Mouse (Mus musculus) layer of hippocampus, adult 9-11 months (tissue): ENCODE measurements around the gene Bcl11b.
A peak's percentile ranks its signal among the peaks of the same experiment; 100 is the strongest.

Experiments
- DNase-seq: peaks from one replicate; pipeline ENCODE4 v3.0.0; 2022

Gene Bcl11b

DNA sequence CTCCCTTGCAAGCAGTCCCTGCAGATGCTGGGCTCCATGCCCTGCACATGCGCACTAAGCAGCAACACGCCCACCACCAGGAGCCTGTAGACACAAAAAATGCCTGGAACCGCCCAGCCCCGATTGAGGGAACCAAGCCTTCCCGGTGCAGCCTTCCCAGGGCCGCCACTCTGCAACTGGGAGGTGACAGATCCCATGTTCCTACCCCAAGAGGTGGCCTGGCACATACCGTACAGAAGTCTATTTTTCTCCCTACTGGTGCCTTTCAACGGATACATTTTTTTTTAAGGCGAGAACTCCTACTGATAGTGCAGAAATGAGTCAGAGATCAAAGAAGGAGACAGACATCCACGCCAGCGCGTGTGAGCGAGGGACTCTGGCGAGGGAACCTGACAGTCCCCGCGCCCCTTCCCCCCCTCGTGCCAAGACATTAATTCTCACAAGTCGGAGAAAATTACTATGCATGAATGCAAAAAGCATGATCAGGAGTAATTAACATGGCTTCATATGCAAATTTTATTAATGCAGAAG lies 33.5 kb downstream of the Bcl11b start:
- DNase-seq = no peak

DNA sequence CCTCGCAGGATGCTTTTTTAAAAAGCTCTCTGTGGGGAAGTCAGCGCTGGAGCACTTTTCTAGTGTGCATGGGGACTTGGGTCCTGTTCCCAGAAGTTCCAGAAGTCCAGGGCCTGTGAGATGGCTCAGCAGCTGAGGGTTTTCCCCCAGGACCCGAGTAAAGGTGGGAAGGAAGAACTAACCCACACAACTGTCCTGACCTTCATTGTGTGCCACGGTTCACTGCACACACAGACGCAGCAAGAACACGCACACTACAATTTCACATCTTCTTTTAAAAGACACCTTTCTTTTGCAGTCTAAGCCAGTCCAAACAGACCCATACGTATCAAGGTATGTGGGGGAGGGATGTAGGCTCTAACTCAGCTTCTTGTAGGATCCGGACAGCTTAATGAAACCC lies 34.3 kb downstream of the Bcl11b start:
- DNase-seq = no peak

DNA sequence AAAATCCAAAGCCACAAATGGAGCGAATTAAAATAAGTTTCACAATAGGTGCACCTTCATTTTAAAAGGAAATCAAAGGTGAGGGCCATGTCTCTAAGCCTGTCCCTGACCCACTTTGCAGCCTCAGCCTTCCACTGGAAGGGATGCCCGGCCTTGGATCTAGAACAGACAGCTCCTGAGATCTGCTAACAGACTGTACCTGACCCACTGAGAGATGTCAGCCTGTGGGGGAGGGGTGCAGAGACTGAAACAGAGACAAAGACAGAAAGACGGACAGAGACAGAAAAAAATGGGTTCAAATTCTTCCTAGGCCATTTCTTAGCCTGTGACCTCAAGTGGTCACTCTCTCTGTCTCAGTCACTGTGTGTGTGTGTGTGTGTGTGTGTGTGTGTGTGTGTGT lies 35.1 kb downstream of the Bcl11b start:
- no peak for DNase-seq

DNA sequence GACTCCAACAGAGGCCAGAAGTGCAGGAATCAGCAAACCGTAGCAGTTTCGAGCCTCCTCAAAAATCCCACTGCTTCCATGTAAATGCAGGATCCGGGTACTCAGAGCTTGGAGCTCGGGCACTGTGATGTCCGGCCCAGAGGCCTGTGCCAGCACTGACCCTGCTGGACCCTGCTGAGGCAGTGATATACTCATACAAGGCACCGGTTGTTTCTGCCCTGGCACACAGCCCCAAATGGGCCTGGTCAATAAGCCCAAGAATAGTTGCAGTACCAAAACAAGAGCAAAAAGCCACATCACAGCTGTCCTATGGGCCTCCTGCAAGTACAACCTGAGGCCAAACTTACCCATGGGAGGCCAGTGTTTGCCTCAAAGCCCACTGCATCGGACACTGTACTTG lies 36.4 kb downstream of the Bcl11b start:
- DNase-seq = no peak

DNA sequence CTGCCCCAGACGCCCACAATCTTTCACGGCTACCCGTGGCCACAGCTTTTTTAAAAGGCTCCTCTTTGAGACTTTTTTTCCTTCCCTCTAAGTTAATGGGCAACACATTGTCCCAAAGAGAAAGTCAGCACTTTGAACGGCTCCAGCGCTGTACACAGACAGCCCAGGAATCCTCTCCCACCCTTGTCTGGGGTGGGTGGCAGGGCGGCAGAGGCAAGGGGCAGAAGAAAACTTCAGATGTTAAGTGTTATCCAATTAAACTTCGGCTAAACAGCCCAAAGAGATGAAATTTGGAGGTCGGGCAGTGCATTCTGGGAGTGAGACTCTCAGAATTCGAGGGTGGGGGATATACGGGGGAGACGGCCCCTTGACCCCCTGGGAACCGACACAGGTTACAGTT lies 38.3 kb downstream of the Bcl11b start:
- no peak for DNase-seq

DNA sequence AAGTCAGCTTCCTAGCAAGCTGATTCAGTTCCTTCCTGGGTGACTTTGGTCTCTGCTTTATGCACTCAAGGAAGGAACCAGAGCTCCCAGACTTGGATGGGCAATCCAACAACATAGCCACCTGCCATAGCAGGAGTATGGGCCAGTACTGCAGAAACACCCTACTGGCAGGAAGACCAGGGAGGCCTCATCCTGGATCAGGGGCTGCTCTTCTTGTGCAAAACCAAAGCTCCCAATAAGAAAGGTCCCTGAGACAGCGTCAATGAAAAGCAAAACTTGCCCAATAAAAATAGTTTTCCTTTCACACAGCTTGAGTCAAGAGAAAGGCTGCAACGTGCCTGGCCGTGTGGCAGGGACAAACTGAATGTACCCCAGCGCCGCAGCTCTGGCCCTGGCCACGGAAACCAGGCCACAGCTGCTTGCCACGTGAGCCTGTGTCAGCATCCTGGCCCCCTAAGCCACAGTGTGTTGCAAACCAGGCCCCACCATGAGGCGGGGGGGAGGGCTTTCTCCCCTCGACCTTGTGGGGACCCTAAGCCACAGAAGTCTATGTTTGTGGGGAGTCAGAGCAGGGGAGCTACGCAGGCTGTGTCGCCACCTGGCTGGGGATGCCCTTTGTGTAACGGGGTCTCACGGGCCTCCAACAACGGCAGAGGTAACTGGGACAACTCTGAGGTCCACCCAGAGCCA lies 38.9 kb downstream of the Bcl11b start:
- DNase-seq = no peak

DNA sequence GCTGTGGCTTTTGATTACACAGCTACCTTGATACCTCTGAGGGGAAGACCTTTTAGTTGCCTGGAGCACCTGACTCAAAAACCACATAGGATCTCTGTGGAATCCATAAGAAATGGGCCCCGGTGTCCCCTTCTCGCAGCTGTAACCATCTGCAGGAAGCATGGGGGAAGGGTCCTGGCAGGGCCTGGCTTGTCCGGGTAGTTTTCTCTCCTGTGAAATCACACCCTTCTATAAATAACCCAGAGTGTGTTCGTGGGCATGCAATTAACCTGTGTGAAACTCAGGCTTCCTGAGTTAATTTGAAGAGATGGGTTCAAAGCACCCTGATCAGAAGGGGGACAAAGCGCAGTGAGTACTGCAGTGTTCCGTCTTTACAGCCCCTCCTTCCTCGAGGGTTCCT lies 40.5 kb downstream of the Bcl11b start:
- DNase-seq = no peak

DNA sequence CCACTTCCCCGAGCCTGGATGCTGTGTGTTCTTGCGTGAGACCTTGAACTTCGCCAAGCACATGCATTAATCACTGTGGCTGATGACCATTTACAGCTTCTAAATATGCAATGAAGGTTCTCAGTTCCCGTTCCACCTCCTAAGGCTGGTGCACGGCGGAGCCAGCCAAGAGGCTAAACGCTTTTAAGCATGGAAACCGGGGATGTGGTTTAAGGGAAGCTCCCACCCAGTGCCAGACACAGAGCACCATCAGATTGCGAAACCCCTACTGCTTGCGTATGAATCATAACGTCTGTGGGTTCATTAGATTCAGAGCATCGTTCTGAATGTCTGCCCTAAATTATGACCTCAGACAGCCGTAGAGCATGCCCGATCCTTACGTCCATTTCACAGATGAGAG lies 41.6 kb downstream of the Bcl11b start:
- no peak for DNase-seq

DNA sequence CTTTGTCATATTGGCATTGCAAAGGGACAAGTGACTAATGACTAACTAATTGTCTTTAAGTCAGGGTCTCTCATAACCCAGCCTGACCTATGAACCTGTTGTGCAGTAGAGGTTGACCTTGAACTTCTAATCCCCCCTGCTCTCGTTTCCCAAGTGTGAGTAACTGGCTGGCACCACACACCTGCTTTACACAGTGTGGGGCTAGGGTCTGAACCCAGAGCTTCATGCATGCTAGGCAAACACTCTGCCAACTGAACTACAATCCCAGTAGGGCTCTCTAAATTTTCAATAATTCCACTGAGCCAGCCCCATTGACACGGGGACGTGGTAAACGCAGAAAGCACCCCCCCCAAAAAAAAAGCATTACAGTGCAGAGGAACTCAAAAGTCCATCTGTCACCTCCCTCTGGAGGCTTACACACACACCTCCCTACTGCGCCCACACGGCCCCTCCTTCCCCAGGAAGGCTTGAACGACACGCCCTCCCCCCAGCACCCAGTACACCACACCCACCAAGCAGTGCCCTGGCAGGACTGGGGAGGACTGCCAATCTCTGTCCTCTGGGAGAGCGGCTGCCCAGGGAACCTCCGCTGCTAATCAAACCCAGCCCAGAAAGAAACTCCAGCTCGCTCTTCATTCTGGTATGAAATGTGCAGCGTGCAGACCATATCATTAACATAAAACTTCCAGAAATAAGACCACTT lies 42.5 kb downstream of the Bcl11b start:
- peak; percentile 55 for DNase-seq

DNA sequence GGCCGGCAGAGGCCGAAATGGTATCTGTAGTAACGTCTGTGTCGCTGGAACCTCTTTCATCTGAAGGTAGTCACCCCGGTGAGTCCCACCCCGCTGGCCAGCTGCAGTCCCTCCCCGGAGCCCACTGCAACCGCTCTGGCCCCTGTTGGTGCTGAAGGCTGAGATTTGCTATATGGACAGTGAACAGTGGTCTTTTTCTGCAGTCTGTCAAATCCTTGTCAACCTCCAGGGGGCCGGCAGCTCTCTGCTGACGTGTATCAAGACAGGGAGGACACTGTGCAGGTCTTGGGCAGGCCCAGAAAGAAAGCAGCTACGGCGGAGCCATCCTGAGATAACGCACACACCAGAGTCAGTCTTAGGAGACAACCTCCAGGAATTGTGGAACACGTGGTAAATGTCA lies 43.0 kb downstream of the Bcl11b start:
- no peak for DNase-seq

DNA sequence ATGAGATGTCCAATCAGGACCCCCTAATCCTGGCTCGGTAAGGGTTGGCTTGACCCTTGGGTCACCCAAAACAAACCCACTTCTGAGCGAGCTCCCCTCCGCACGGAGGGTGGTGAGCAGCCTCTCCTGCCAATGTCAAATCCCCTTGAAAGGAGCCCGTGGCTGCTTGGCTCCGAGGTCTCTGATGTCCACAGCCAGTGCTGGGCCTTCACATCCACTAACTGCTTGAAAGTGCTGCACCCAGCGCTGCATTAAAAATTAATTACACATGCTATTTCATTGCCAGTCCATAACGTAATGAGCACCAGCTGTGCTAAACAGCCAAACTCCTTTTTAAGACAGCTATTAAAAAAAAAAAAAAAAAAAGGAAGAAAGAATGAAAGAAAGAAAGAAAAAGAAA lies 43.5 kb downstream of the Bcl11b start:
- DNase-seq = no peak

DNA sequence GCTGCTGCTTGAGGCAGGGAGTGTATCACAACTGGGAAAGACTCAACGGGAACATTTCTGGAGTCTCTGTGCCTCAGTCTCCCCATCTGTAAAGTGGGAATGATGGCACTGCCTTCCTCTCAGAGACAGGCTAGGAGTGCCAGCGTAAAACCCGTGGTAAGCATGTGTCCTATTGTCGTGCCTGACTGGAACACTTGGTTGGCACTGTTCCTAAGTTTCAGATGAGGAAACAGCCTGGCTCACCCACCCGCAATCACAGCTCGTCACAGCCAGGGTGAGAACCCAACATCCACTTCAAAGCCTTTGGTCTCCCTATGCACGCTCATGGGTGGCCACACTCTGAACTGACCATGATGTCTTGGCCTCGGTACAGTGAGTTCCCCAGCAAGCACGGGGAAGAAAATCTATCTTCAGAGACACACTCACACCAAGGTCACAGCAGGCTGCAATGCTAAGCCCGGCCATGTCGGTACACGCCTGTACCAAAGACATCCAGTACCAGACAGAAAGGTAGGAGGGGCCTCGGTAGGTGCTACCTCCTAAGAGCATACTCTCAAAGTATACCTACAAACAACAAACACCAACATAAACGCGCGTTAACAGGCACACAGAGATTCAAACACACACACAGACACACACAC lies 50.2 kb downstream of the Bcl11b start:
- peak; percentile 66 for DNase-seq

DNA sequence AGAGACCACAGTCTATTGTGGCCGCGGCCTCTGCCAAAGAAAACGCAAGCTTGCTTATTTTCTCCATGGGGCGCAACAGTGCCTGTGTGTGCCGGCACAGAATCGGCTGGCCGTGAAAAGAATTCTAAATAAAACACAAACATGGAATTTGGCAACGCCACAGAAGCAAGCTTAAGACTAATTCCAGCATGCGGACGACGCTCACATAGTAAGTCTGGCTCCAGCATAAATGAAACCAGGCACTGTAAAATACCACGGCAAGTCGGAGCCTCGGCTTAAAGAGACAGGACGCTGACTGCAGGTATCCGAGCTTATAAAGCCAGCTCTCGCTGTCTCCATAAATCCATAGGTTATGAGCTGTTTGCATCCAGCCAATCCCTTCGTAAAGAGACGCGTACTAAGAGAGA lies 51.1 kb downstream of the Bcl11b start:
- peak; percentile 55 for DNase-seq

DNA sequence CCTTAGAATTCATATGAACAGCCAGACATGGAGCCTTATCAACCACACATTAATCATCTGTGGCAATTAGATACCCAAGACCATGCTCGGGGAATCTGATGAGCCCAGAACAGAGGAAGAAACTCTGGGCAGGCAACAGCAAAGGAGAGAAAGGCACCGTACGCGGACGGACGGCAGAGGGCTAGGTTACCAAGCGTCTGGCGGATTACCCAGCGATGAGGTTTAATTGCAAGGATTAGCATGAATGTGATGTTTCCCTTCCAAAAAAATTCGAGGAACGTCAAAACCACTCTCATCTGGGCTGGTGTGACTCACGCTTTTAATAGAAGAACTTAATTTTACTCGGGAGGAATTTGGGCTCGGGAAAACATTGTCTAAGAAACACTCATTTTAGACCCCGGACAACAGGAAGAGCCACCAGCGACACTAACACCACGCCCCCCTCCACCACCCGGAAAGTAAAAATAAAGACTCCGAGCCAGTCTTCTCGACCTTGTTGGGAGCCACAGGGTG lies 52.7 kb downstream of the Bcl11b start:
- no peak for DNase-seq

DNA sequence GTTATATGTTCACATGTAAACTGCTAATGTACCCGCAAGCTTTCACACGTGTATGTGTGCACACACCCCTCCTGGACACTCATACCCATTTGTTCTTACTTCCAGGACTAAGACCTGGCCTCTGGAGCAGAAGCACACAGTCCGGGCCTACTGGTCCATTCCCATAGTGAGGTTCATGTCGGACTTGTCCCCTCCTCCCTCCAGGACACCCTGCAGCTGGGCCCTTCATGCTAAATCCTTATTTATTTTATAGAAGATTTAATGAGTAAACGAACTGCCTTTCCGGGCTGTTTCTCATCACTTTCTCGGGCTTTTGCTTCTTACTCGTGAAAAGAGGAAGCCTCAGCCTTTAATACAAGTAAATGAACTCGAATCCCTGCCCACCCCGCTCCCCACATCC lies 54.0 kb downstream of the Bcl11b start:
- no peak for DNase-seq

DNA sequence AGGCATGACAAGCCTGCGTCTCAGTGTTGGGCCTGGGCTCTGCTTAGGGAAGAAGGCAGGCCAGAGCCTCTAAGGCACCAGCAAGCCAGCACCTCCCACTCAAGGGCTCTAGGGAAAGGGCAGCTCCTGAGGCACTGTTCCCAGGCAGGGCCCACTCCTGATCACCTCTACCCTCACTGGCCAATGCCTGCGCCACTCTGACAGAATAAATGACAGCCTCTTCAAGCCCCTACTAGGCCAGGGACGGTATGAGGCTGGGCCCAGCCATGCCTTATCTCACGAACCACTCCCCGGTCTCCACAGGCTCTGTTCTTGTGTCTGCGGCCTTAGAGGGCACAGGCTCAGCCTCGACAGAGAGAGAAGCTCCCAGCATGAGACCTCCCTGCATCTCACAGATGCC lies 61.3 kb downstream of the Bcl11b start:
- no peak for DNase-seq

DNA sequence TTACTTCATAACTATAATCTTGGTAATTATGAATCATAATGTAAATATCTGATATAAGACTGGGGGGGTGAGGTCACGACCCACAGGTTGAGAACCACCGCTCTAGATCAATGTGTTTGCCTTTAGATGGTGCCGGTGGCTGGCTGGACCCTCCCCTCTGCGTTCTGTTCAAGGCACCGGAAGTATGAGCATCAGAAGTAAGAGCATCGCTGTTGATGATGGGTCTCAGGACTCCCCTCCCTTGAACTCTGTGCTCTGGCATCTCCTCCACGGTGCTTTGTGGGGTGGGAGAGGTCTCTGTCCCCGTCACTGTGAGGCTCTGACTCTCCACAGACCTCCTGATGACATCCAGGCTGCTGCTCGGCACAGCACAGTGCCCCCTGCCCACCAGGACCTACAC lies 62.6 kb downstream of the Bcl11b start:
- no peak for DNase-seq

DNA sequence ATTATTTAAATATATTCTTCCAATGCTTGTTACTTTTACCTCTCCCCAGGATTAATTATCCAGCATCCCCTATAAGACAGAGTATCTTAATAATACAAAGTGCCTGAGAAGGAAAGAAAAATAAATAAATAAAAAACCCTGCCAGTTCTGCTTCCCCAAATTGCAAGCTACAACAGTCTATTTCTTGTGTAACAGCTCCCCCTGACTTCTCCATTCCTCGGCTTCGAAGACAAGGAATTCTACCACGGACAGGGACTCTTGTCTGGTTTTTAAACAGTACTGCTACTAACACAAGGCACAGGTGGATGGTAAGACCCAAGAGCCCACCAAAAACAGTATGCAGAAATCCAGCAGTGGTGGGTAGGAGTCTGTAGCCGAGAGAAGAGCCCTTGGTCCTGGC lies 64.2 kb downstream of the Bcl11b start:
- no peak for DNase-seq

DNA sequence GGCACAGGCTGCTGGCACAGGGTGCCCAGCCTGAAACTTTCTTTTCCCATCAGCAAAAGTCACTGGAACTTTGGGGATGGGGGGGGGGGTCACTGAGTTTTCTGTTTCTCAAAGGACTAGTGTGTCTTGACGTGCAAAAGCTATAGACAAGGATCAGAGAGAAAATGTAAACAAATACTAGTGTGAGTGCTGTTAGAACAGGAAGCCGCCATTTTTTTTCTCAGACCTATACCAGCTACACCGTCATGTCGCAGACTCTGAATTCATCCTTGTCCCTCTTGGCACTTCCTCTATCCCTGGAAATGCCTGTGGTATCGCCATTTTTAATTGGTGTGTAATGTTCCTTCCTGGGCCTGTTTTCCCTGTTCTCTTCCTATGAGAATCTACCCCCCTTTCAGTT lies 66.4 kb downstream of the Bcl11b start:
- DNase-seq = no peak

DNA sequence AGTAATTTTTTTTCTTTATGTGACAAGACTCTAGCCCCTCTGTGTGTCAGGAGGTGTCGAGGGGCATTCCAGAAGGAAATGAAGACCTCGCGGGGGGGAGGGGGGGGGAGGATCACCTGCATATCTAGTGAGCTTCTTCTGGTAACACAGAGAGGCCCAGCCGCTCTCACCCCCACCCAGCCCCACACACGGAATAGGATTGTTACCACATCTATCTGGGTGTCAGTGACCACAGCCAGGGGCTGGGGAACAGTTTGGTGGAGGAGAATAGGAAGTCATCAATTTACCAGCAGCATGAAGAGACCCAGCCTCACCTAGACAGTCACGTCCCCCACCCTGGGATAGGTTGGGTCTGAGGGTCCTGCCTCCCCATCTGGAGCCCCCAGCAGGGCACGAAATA lies 67.0 kb downstream of the Bcl11b start:
- no peak for DNase-seq

DNA sequence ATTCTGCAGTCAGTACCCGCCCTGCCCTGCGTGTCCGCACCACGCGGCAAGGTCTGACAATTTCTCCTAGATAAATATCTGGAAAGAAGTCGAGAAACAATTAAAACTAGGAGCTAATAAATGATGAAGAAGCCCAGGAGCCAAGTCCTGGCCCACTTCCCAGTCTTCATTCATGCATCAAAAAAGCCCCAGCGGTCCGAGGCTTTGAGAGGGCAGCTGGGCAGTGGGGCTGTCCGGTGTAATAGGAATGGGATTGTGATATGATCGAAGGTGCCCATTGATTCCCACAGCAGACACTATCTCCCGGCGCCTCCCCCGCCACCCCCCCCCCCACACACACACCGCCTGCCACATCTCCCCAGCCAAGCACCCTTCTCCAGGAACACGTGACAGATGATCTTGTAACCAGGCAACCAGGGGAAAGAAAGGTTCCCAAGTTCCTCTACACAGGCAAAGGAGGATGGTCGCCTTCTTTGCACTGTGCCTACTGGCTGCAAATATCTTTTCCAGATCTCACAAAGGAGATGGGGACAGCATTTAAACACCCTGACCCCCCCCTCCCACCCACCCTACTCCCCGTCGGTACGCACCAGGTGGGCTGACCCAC lies 68.5 kb downstream of the Bcl11b start:
- peak; percentile 57 for DNase-seq

DNA sequence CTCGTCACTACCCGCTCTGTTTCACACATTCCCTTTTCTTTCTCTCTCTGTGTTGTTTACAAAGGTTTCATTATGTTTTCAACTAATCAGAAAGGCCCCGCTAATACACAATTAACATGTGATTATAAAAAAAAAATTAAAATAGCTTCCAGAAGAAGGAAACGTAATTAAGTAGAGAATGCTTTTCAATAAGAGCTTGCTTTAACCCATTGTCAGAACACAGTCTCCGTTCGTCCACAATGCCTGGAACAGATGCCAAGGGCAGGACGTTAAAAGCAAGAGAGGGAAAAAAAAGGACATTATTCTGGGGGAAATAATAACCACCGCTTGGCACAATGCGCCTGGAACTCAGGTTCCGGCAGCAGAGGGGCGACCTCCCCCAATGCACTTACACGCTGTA lies 71.3 kb downstream of the Bcl11b start:
- no peak for DNase-seq

DNA sequence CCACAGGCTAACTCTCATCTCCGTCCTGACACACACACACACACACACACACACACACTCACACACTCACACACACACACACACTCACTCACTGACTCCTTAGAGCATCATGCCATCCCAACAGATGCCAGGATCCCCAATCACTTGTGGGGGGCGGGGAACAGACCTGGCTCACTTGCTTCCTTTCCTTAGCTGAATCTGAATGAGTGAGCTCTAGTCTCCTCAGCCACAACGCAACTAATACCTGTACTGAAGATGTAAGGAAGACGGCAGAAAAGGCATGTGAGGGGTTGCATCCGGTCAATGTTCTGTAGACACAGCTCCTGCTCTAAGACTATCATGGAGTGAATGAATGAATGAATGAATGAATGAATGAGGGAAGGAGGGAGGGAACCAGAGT lies 71.9 kb downstream of the Bcl11b start:
- no peak for DNase-seq
